Mouse (Mus musculus) Patski (cell line): ENCODE measurements around the gene Nrros. TPM values are rescaled to one million over a fixed set of nuclear protein-coding genes. Genes with fewer than 3 reads are reported as not detected.
"Not testable (repeated sequence)": the region's sequence is repeated elsewhere in the genome, so short reads cannot be mapped to it uniquely, and the experiment has no call there.

Experiments
- ATAC-seq: fragments of 100-300 bp; one replicate; pipeline ENCODE4 v1.8.0; 2021
- CTCF ChIA-PET: fragments of 350-600 bp; sonication (Branson Sonifier 250); formaldehyde crosslinking; loops from one replicate; lab custom pipeline; 2022; ENCODE audit warnings: inconsistent platforms; lab: Charles Lee
- POLR2A ChIA-PET: fragments of 350-600 bp; sonication (Branson Sonifier 250); formaldehyde crosslinking; loops from one replicate; lab custom pipeline; 2022; ENCODE audit warnings: antibody characterized with exemption, inconsistent platforms; lab: Charles Lee
- DNase-seq: peaks from one replicate; pipeline ENCODE4 v3.0.0-alpha.2; 2011; ENCODE audit warnings: low read depth, low spot score
- H3K27me3 ChIP-seq: fragments of 371-371 bp; one replicate; pipeline ENCODE4 v1.5.1; 2021
- CTCF ChIP-seq: fragments of 100-300 bp; IDR thresholded peaks from one replicate; pipeline ENCODE4 v1.5.1; 2021
- in situ Hi-C: fragments of 300-500 bp; cut with MboI; formaldehyde crosslinking; loops from 3 replicates; pipeline ENCODE4 v1.11.1; 2018; ENCODE audit warnings: low pct_unique_long_range_greater_than_20kb, mixed read lengths
- polyA plus RNA-seq: library from polyadenylated mRNA; unstranded; gene quantifications from one replicate; pipeline ENCODE4 v1.2.3, GENCODE M21; 2021

The Nrros gene
- polyA plus RNA-seq, 1 experiment from 2014 or later, result not detected

- in situ Hi-C loops, result loop anchor here (25.0 kb wide), 1 partner anchor 363 kb away; no protein-coding TSS in a partner anchor
- peak; percentile 85 for ATAC-seq
- POLR2A ChIA-PET, result interaction anchor here (1.0 kb wide), 1 partner anchor 508 kb away, joined by 4 read pairs; no protein-coding TSS in a partner anchor
- TF ChIP-seq CTCF, result no peak
- no peaks in the 10 kb centered on the region for H3K27me3 ChIP-seq
- CTCF ChIA-PET, result no interaction called here
- DNase-seq, result peak; percentile 62
Measured at GRCm38 (mm10) chr16:32099638-32100150, 65.7 kb downstream of the Nrros start, which contains the start of the genes Pigx and Cep19. Pigx (minus strand) TSS chr16:32099740. Cep19 (plus strand) TSS chr16:32099800.

GRCm38 (mm10) chr16:32098897-32099637, 66.3 kb downstream of the Nrros start:
- in situ Hi-C loops, result no loop called here
- POLR2A ChIA-PET, result interaction anchor here (0.6 to 1.0 kb wide), 2 partner anchors 64 to 509 kb away, joined by 3 to 4 read pairs; no protein-coding TSS in a partner anchor
- DNase-seq, result no peak

DNA sequence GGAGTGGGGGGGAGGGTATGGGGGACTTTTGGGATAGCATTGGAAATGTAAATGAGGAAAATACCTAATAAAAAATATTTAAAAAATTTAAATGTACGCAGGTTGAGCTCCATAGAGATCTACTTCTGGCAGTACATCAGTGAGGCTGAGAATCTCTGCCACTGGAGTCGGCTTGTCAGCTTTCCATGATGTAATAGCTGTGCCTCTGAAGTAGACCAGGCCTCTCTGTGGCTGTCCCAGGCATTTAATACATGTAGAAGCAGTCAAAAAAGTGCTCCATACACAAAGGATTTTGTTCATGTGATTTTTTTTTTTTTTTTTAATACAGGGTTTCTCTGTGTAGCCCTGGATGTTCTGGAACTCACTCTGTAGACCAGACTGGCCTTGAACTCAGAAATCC, 67.6 kb downstream of the Nrros start:
- DNase-seq, H3K27me3 ChIP-seq, CTCF ChIA-PET, in situ Hi-C loops, ATAC-seq, POLR2A ChIA-PET: not testable (repeated sequence)

More at GRCm38 (mm10) chr16:32098897-32099637, 66.3 kb downstream of the Nrros start:
- CTCF ChIA-PET, result no interaction called here
- no peak for TF ChIP-seq CTCF
- no peaks in the 10 kb centered on the region for H3K27me3 ChIP-seq
- peak; percentile 67 for ATAC-seq

Other genes starting within 250 kb of the Nrros start
- 0.35 TPM for gene Pigz, start 231.7 kb downstream of the Nrros start, polyA plus RNA-seq
- gene 0610012G03Rik, start 217.1 kb downstream of the Nrros start, polyA plus RNA-seq, result 39.1 TPM
- gene Ncbp2, start 217.1 kb downstream of the Nrros start, polyA plus RNA-seq, result 114 TPM
- 41.3 TPM for gene Senp5, start 162.3 kb downstream of the Nrros start, polyA plus RNA-seq
- 55.7 TPM for gene Pak2, start 86.3 kb downstream of the Nrros start, polyA plus RNA-seq
- 61.5 TPM for gene Pigx, start 65.9 kb downstream of the Nrros start, polyA plus RNA-seq
- gene Cep19, start 65.8 kb downstream of the Nrros start, polyA plus RNA-seq, result 39.5 TPM
- not detected for gene Bex6, start 14.2 kb upstream of the Nrros start, polyA plus RNA-seq
- gene Fbxo45, start 81.6 kb upstream of the Nrros start, polyA plus RNA-seq, result 11.0 TPM
- gene Wdr53, start 81.6 kb upstream of the Nrros start, polyA plus RNA-seq, result 15.6 TPM
- 0.04 TPM for gene Smco1, start 105.9 kb upstream of the Nrros start, polyA plus RNA-seq
- 13.8 TPM for gene Rnf168, start 111.9 kb upstream of the Nrros start, polyA plus RNA-seq
- gene Ubxn7, start 166.7 kb upstream of the Nrros start, polyA plus RNA-seq, result 18.7 TPM
- gene Tm4sf19, start 234.9 kb upstream of the Nrros start, polyA plus RNA-seq, result not detected